Mouse (Mus musculus): ENCODE results near the gene Mospd3. TPM values are rescaled to one million over a fixed set of nuclear protein-coding genes. Genes with fewer than 3 reads are reported as not detected.
"Not testable (repeated sequence)": the region's sequence is repeated elsewhere in the genome, so short reads cannot be mapped to it uniquely, and the experiment has no call there.

Gene Mospd3
- polyA plus RNA-seq, 1 experiment, result 459 TPM

- H3K4me1 ChIP-seq, result peaks cover 29% of the 10 kb centered on the region
- peak overlapping the region; percentile 42 for H3K4me3 ChIP-seq (replicated peaks)
- H3K27me3 ChIP-seq (replicated peaks), result peaks cover 20% of the 10 kb centered on the region
- TF ChIP-seq GATA1 (IDR thresholded peaks at IDR 0.05; ENCODE audit: borderline replicate concordance, low read length) (no peak), FLI1 (IDR thresholded peaks at IDR 0.05; ENCODE audit: low read length) (no peak)
- H3K36me3 ChIP-seq (replicated peaks; ENCODE audit: low read length), result no peaks in the 10 kb centered on the region
- H3K9me3 ChIP-seq, result peaks cover 4% of the 10 kb centered on the region; the same call in 1 of the 2 replicates
Measured at GRCm38 (mm10) chr5:137623937-137624530, 23.2 kb upstream of the Mospd3 start.

- peaks cover 10% of the 10 kb centered on the region for H3K36me3 ChIP-seq (replicated peaks; ENCODE audit: low read length)
- TF ChIP-seq FLI1 (IDR thresholded peaks at IDR 0.05; ENCODE audit: low read length) (no peak), GATA1 (IDR thresholded peaks at IDR 0.05; ENCODE audit: borderline replicate concordance, low read length) (no peak)
- peaks cover 35% of the 10 kb centered on the region for H3K27me3 ChIP-seq (replicated peaks)
- no peaks in the 10 kb centered on the region for H3K9me3 ChIP-seq
- H3K4me3 ChIP-seq (replicated peaks), result no peak overlapping the region
- H3K4me1 ChIP-seq, result peaks cover 32% of the 10 kb centered on the region
Measured at GRCm38 (mm10) chr5:137615347-137615746, 14.5 kb upstream of the Mospd3 start.

- peaks cover 33% of the 10 kb centered on the region for H3K27me3 ChIP-seq (replicated peaks)
- peaks cover 36% of the 10 kb centered on the region for H3K4me1 ChIP-seq
- not testable (repeated sequence) for H3K9me3 ChIP-seq; H3K4me3 ChIP-seq (replicated peaks); H3K36me3 ChIP-seq (replicated peaks; ENCODE audit: low read length)
Measured at GRCm38 (mm10) chr5:137614921-137615320, 14.1 kb upstream of the Mospd3 start.

- Histone ChIP-seq H3K9me3 (no peaks in the 10 kb centered on the region), H3K4me1 (peaks cover 35% of the 10 kb centered on the region), H3K27me3 (replicated peaks) (peaks cover 23% of the 10 kb centered on the region), H3K4me3 (replicated peaks) (no peak within 1 kb of the TSS), H3K36me3 (replicated peaks; ENCODE audit: low read length) (peaks cover 14% of the 10 kb centered on the region)
- TF ChIP-seq FLI1 (IDR thresholded peaks at IDR 0.05; ENCODE audit: low read length) (no peak), GATA1 (IDR thresholded peaks at IDR 0.05; ENCODE audit: borderline replicate concordance, low read length) (no peak)
Measured at GRCm38 (mm10) chr5:137613550-137613949, 12.7 kb upstream of the Mospd3 start, which contains the start of gene Pcolce. Pcolce (minus strand) TSS chr5:137613784.

- TF ChIP-seq GATA1 (IDR thresholded peaks at IDR 0.05; ENCODE audit: borderline replicate concordance, low read length) (no peak), FLI1 (IDR thresholded peaks at IDR 0.05; ENCODE audit: low read length) (no peak)
- H3K36me3 ChIP-seq (replicated peaks; ENCODE audit: low read length), result peaks cover 14% of the 10 kb centered on the region
- peaks cover 30% of the 10 kb centered on the region for H3K4me1 ChIP-seq
- H3K9me3 ChIP-seq, result no peaks in the 10 kb centered on the region
- H3K27me3 ChIP-seq (replicated peaks), result peaks cover 18% of the 10 kb centered on the region
- no peak overlapping the region for H3K4me3 ChIP-seq (replicated peaks)
Measured at GRCm38 (mm10) chr5:137613076-137613475, 12.2 kb upstream of the Mospd3 start.

GRCm38 (mm10) chr5:137611245-137611602 is 10.4 kb upstream of the Mospd3 start:
- TF ChIP-seq FLI1 (IDR thresholded peaks at IDR 0.05; ENCODE audit: low read length) (no peak), GATA1 (IDR thresholded peaks at IDR 0.05; ENCODE audit: borderline replicate concordance, low read length) (no peak)
- Histone ChIP-seq H3K4me3 (replicated peaks) (no peak overlapping the region), H3K4me1 (peaks cover 30% of the 10 kb centered on the region), H3K9me3 (no peaks in the 10 kb centered on the region), H3K36me3 (replicated peaks; ENCODE audit: low read length) (peaks cover 29% of the 10 kb centered on the region), H3K27me3 (replicated peaks) (peaks cover 7% of the 10 kb centered on the region)

- Histone ChIP-seq H3K36me3 (replicated peaks; ENCODE audit: low read length) (peaks cover 33% of the 10 kb centered on the region), H3K4me1 (peaks cover 35% of the 10 kb centered on the region), H3K27me3 (replicated peaks) (peaks cover 5% of the 10 kb centered on the region), H3K4me3 (replicated peaks) (peak overlapping the region; percentile 50), H3K9me3 (no peaks in the 10 kb centered on the region)
- TF ChIP-seq FLI1 (IDR thresholded peaks at IDR 0.05; ENCODE audit: low read length) (no peak), GATA1 (IDR thresholded peaks at IDR 0.05; ENCODE audit: borderline replicate concordance, low read length) (no peak)
Measured at GRCm38 (mm10) chr5:137610548-137611244, 9.8 kb upstream of the Mospd3 start.

- Histone ChIP-seq H3K4me3 (replicated peaks) (no peak overlapping the region), H3K36me3 (replicated peaks; ENCODE audit: low read length) (peaks cover 39% of the 10 kb centered on the region), H3K9me3 (no peaks in the 10 kb centered on the region), H3K4me1 (peaks cover 42% of the 10 kb centered on the region), H3K27me3 (replicated peaks) (peaks cover 5% of the 10 kb centered on the region)
- TF ChIP-seq GATA1 (IDR thresholded peaks at IDR 0.05; ENCODE audit: borderline replicate concordance, low read length) (no peak), FLI1 (IDR thresholded peaks at IDR 0.05; ENCODE audit: low read length) (no peak)
Measured at GRCm38 (mm10) chr5:137610056-137610455, 9.2 kb upstream of the Mospd3 start.

- H3K9me3 ChIP-seq, result no peaks in the 10 kb centered on the region
- H3K4me3 ChIP-seq (replicated peaks), result no peak overlapping the region
- H3K36me3 ChIP-seq (replicated peaks; ENCODE audit: low read length), result peaks cover 41% of the 10 kb centered on the region
- peaks cover 45% of the 10 kb centered on the region for H3K4me1 ChIP-seq
- H3K27me3 ChIP-seq (replicated peaks), result peaks cover 5% of the 10 kb centered on the region
- TF ChIP-seq FLI1 (IDR thresholded peaks at IDR 0.05; ENCODE audit: low read length) (no peak), GATA1 (IDR thresholded peaks at IDR 0.05; ENCODE audit: borderline replicate concordance, low read length) (no peak)
Measured at GRCm38 (mm10) chr5:137609292-137609691, 8.4 kb upstream of the Mospd3 start.

- Histone ChIP-seq H3K36me3 (replicated peaks; ENCODE audit: low read length) (peaks cover 46% of the 10 kb centered on the region), H3K4me3 (replicated peaks) (no peak overlapping the region), H3K27me3 (replicated peaks) (peaks cover 5% of the 10 kb centered on the region), H3K9me3 (no peaks in the 10 kb centered on the region), H3K4me1 (peaks cover 48% of the 10 kb centered on the region)
- TF ChIP-seq FLI1 (IDR thresholded peaks at IDR 0.05; ENCODE audit: low read length), result no peak
- no peak for TF ChIP-seq GATA1 (IDR thresholded peaks at IDR 0.05; ENCODE audit: borderline replicate concordance, low read length)
Measured at GRCm38 (mm10) chr5:137608654-137609190, 7.9 kb upstream of the Mospd3 start.
